Mouse (Mus musculus): Measurements from ENCODE around the gene Tmem218. TPM values are rescaled to one million over a fixed set of nuclear protein-coding genes. Genes with fewer than 3 reads are reported as not detected.

Tmem218 gene
- polyA plus RNA-seq, 1 experiment from 2014 or later, result 12.3 TPM

DNA sequence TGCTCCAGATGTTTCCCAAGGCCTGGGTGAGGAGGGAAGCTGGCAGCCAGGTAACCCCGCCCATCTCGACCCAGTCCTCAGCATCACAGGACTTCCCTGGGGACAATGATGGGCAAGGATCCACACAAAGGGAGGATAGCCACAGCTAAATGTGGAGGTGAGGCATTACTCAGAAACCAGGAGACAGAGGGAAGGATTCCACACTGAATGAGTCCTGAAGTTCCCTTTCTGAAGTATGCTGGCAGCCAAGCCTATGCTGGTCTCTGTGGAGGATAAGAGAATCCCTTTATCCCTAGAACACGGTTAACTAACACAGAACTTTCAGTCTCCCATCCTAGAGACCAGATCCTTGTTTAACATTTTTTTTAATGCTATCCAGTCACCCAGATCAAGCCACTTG lies 20.0 kb upstream of the Tmem218 start:
- Histone ChIP-seq H3K27me3 (no peaks in the 10 kb centered on the region), H3K9ac (no peak overlapping the region), H3K36me3 (no peaks in the 10 kb centered on the region), H3K27ac (no peak overlapping the region), H3K4me2 (no peak overlapping the region), H3K4me3 (no peak overlapping the region), H3K4me1 (no peaks in the 10 kb centered on the region; the same call in 1 of the 2 replicates), H3K9me3 (no peaks in the 10 kb centered on the region)
- no peak for ATAC-seq (ENCODE audit: borderline replicate concordance, extremely low read depth, low FRiP score, low TSS enrichment)
- 87% methylated on average over 3 of the region's 3 CpGs for WGBS

DNA sequence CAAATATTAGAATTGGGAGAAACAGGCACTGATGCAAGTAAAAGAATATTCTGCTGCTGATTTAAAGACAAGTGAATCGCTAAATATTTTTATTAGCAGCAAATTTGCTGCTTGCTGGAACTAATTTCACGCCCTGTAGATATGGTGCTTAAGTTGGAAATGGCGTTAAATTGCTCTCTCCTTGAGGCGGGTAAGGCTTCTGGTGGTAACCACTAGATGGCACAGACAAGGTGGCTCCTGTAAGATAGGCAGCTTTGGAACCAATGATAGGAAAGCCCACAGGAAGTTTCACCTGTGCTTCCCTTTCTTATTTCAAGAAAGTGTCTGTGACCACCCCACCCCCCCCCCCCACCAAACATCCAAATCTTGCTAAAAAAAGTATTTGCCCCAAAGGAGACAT lies 11.0 kb upstream of the Tmem218 start:
- Histone ChIP-seq H3K4me1 (no peaks in the 10 kb centered on the region), H3K4me2 (no peak overlapping the region)
- 80% methylated on average over 4 of the region's 4 CpGs for WGBS

DNA sequence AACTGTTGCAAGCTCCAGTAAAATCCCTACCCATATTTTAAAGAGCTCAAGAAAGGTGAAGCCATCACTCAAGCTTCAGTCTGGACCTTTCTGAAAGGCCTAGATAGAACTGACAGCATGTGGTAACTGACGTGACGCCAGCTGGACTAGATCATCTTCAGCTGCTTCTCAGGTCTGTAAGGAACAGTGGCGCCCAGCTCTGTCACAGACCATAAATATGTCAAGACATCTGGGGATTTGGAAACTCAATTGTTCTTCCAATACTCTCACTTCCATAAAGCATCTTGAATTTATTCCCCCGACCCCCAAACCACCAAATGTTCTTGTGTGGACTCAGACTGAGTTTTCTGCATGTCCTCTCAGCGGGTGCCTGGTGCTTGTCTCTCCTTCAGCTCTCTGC lies 7.6 kb upstream of the Tmem218 start:
- Histone ChIP-seq H3K9ac (no peak overlapping the region), H3K9me3 (no peaks in the 10 kb centered on the region), H3K4me2 (no peak overlapping the region), H3K4me3 (no peak overlapping the region), H3K36me3 (no peaks in the 10 kb centered on the region), H3K4me1 (no peaks in the 10 kb centered on the region), H3K27ac (no peak overlapping the region), H3K27me3 (no peaks in the 10 kb centered on the region)
- ATAC-seq (ENCODE audit: borderline replicate concordance, extremely low read depth, low FRiP score, low TSS enrichment), result peak; percentile 76; the same call in 1 of the 2 replicates
- 47% methylated on average over 5 of the region's 5 CpGs for WGBS

More for the DNA sequence above, 11.0 kb upstream of the Tmem218 start:
- Histone ChIP-seq H3K36me3 (no peaks in the 10 kb centered on the region), H3K9me3 (no peaks in the 10 kb centered on the region), H3K4me3 (no peak overlapping the region), H3K9ac (no peak overlapping the region), H3K27ac (no peak overlapping the region), H3K27me3 (no peaks in the 10 kb centered on the region)
- no peak for ATAC-seq (ENCODE audit: borderline replicate concordance, extremely low read depth, low FRiP score, low TSS enrichment)

DNA sequence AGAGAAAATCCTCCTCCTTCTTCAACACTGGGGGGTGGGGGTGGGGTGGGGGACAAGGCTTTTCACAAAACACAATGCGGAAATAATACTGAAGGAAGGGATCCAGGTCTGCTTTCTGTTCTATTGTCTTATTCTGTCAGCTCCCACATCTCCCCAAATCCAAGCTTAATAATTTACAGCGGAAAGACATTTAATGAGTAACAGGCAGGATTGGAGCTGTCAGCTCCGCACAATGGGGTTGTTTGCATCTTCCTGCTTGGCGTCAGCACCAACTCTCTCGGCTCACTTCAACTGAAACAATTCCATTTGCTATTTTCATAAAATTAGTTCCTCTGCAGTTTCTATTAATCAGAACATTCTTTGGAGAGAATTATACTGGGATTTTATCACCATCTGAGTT lies 4.1 kb upstream of the Tmem218 start:
- 53% methylated on average over 5 of the region's 5 CpGs for WGBS
- Histone ChIP-seq H3K9me3 (no peaks in the 10 kb centered on the region), H3K4me2 (no peak overlapping the region), H3K9ac (no peak overlapping the region), H3K27ac (no peak overlapping the region), H3K4me3 (no peak overlapping the region), H3K4me1 (peaks cover 12% of the 10 kb centered on the region), H3K36me3 (no peaks in the 10 kb centered on the region), H3K27me3 (no peaks in the 10 kb centered on the region)
- no peak for ATAC-seq (ENCODE audit: borderline replicate concordance, extremely low read depth, low FRiP score, low TSS enrichment)

DNA sequence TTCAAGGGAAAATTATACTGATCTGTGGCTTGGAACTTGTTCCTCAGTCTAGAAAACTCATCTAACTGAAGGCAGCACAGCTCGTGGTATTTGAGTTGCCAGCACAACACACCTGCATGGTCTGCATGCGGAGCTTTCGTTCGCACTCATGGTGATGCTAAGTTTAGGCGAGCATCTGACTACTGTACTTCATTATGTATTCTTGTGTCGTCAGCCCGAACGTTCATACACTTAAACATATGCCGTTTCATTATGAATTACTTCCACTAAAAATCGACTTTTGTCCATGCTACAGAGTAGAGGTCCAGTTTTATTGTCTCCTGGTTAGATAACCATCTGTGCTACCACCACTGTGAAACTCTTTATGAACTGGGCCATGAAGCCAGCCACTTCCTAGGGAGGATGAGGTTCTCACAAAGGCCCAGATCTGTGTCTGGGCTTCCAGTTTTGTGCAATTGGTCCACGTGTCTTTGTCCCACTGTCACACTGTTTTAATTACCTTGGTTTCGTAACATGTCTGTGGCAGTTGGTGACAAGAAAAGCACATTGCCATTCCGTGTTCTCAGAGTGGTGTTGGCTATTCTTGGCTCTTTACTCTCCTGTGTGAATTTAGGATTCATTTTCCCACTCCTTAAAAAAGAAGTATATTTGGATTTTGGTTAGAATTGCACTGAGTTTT lies 5.2 kb downstream of the Tmem218 start:
- 81% methylated on average over 13 of the region's 13 CpGs for WGBS
- no peak for ATAC-seq (ENCODE audit: borderline replicate concordance, extremely low read depth, low FRiP score, low TSS enrichment)
- no peak overlapping the region for H3K9ac ChIP-seq

DNA sequence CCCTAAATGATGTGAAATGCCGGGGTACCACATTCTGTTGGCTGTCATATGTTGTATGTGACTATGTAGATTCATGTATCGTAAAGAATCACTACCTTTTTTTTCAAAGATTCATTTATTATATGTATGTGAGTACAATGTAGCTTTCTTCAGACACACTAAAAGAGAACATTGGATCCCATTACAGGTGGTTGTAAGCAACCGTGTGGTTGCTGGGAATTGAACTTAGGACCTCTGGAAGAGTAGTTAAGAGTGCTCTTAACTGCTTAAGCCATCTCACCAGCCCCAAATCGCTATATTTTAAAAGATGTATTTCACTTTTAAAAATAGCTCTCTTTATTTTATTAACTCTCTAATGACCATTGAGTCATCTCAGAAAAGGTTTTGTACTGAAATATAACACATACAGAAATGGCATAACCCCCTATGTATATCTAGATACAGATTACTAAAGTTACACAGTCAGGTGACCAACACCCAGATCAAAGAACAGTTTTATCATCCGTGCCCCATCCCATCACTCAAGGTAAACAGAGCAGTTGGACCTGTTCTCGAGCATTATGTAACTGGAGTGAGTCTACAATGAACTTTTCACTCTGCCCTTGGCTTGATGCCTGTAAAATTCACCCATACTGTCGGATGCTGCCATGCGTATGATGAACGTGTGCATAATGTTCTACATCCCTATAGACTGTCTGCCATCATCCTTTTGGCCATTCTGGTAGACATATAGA lies 6.5 kb downstream of the Tmem218 start:
- no peak overlapping the region for H3K4me2 ChIP-seq
- no peak overlapping the region for H3K27ac ChIP-seq
- no peak overlapping the region for H3K9ac ChIP-seq
- no peaks in the 10 kb centered on the region for H3K27me3 ChIP-seq
- ATAC-seq (ENCODE audit: borderline replicate concordance, extremely low read depth, low FRiP score, low TSS enrichment), result no peak
- H3K4me1 ChIP-seq, result no peaks in the 10 kb centered on the region
- 67% methylated on average over 9 of the region's 9 CpGs for WGBS
- no peak overlapping the region for H3K4me3 ChIP-seq
- H3K9me3 ChIP-seq, result no peaks in the 10 kb centered on the region
- H3K36me3 ChIP-seq, result 0 out of 2 replicates have a peak, but pooled peaks cover 2% of the 10 kb centered on the region

More for the DNA sequence above, 5.2 kb downstream of the Tmem218 start:
- no peak overlapping the region for H3K27ac ChIP-seq
- no peaks in the 10 kb centered on the region for H3K27me3 ChIP-seq
- no peak overlapping the region for H3K4me3 ChIP-seq
- no peaks in the 10 kb centered on the region for H3K36me3 ChIP-seq
- no peaks in the 10 kb centered on the region for H3K9me3 ChIP-seq
- peaks cover 9% of the 10 kb centered on the region for H3K4me1 ChIP-seq
- H3K4me2 ChIP-seq, result no peak overlapping the region

DNA sequence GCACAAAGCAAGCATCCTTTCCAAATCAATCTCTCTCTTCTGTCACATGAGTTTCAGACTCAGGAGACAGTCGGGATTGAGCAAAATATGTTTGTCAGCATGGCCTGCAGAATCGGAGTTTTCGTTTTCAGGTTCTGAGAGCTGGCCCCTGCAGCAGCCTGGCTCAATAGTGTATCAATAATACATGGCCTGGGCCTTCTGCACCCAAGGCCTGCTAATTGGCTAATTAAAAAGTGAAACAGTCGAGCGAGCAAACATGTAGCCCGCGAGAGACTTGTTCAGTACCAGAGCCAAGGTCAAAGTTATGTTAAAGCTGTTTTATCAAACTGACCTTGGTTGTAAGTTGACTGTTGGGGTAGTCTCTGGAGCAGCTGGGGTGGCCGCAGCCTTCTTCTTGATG lies 12.7 kb downstream of the Tmem218 start:
- no peak overlapping the region for H3K4me2 ChIP-seq
- 0 out of 2 replicates have a peak, but pooled peaks cover 2% of the 10 kb centered on the region for H3K36me3 ChIP-seq
- H3K4me3 ChIP-seq, result no peak overlapping the region
- H3K27ac ChIP-seq, result no peak overlapping the region
- no peak overlapping the region for H3K9ac ChIP-seq
- no peaks in the 10 kb centered on the region for H3K27me3 ChIP-seq
- ATAC-seq (ENCODE audit: borderline replicate concordance, extremely low read depth, low FRiP score, low TSS enrichment), result no peak
- no peaks in the 10 kb centered on the region for H3K4me1 ChIP-seq
- no peaks in the 10 kb centered on the region for H3K9me3 ChIP-seq
- 81% methylated on average over 8 of the region's 8 CpGs for WGBS

DNA sequence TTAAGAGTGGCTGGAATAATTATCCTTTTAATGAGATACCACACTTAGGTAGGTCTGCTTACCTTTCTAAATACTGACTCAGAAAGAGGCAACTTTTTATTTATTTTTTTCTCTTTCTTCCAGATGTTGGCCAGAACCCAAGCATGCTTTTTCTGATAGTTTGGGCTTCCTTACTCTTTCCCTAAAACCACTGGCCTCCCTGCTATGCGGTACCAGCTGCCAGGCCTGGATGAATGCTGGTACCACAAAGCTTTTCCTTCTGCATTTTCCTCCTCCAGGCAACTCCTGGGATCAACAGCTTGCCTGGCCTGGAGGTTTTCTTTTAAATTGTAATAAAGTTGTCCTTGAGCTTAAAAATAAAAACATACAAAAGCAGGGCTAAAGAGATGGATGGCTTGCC lies 17.6 kb downstream of the Tmem218 start:
- Histone ChIP-seq H3K4me2 (no peak overlapping the region), H3K9me3 (no peaks in the 10 kb centered on the region), H3K27ac (no peak overlapping the region), H3K4me1 (no peaks in the 10 kb centered on the region), H3K4me3 (no peak overlapping the region), H3K36me3 (no peaks in the 10 kb centered on the region), H3K27me3 (no peaks in the 10 kb centered on the region), H3K9ac (no peak overlapping the region)
- 87% methylated on average over 1 of the region's 1 CpGs for WGBS
- no peak for ATAC-seq (ENCODE audit: borderline replicate concordance, extremely low read depth, low FRiP score, low TSS enrichment)

DNA sequence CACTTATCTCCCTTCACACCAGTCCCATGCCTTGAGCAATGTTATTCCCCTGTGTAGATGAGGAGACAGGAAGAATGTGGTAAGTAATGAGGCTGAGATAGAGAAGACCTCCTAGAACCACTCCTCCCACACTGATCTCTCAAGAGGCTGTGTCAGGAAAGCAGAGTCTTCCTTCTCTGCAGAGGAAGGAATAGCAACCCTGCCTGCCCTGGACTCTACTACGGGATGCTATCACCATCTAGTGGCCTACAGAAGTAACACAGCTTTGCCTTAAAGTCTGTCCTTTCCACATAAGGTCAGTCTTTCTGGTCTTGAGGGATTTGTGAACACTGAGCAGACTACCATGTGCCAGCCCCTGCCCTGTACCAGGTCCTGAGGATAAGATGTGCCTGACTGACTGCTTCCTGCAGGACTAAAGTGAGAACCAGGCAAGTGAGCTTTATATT lies 21.9 kb downstream of the Tmem218 start:
- H3K4me1 ChIP-seq, result no peaks in the 10 kb centered on the region
- ATAC-seq (ENCODE audit: borderline replicate concordance, extremely low read depth, low FRiP score, low TSS enrichment), result peak; percentile 62; the same call in 1 of the 2 replicates
- WGBS, result 3% methylated on average over 1 of the region's 1 CpGs
- no peak overlapping the region for H3K9ac ChIP-seq
- no peaks in the 10 kb centered on the region for H3K9me3 ChIP-seq
- H3K27ac ChIP-seq, result no peak overlapping the region
- H3K36me3 ChIP-seq, result no peaks in the 10 kb centered on the region
- H3K4me3 ChIP-seq, result no peak overlapping the region
- H3K4me2 ChIP-seq, result no peak overlapping the region
- no peaks in the 10 kb centered on the region for H3K27me3 ChIP-seq

DNA sequence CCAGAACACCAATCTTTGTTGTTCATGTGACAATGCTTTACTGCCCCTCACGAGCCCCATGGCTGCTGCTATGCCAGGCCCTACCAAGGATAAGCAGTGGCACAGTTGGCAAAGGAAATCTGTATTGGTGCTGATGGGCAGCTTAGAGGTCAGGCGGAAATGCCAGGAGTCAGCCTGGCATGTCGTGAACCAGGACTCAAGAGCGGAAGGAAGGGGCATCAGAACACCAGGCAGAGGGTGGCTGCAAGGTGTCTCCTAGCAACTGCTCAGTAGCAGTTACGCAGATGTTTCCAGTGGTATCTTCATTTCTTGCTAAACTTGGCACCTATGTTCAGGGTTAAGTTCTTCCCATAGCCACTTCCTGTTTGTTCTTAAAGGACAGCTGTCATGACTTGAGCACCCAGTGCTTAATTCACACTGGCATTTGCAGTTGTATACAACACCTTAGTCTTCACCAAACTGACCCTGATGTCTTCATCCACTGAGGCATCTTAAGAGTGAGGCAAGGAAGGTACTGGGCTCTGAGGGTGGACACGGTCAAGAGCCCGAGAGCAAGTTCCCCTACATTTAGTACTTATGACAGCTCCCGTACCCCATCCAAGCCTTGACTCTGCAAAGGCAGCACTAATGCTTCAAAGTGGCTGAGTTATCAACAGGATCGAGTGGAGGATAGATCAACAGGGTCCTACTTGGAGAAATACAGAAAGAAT lies 22.6 kb downstream of the Tmem218 start:
- no peak for ATAC-seq (ENCODE audit: borderline replicate concordance, extremely low read depth, low FRiP score, low TSS enrichment)
- H3K9me3 ChIP-seq, result no peaks in the 10 kb centered on the region
- 90% methylated on average over 9 of the region's 9 CpGs for WGBS
- no peaks in the 10 kb centered on the region for H3K27me3 ChIP-seq
- H3K4me2 ChIP-seq, result no peak overlapping the region
- H3K36me3 ChIP-seq, result no peaks in the 10 kb centered on the region
- no peak overlapping the region for H3K4me3 ChIP-seq
- H3K27ac ChIP-seq, result no peak overlapping the region
- no peak overlapping the region; the same call in 1 of the 2 replicates for H3K9ac ChIP-seq
- no peaks in the 10 kb centered on the region for H3K4me1 ChIP-seq

DNA sequence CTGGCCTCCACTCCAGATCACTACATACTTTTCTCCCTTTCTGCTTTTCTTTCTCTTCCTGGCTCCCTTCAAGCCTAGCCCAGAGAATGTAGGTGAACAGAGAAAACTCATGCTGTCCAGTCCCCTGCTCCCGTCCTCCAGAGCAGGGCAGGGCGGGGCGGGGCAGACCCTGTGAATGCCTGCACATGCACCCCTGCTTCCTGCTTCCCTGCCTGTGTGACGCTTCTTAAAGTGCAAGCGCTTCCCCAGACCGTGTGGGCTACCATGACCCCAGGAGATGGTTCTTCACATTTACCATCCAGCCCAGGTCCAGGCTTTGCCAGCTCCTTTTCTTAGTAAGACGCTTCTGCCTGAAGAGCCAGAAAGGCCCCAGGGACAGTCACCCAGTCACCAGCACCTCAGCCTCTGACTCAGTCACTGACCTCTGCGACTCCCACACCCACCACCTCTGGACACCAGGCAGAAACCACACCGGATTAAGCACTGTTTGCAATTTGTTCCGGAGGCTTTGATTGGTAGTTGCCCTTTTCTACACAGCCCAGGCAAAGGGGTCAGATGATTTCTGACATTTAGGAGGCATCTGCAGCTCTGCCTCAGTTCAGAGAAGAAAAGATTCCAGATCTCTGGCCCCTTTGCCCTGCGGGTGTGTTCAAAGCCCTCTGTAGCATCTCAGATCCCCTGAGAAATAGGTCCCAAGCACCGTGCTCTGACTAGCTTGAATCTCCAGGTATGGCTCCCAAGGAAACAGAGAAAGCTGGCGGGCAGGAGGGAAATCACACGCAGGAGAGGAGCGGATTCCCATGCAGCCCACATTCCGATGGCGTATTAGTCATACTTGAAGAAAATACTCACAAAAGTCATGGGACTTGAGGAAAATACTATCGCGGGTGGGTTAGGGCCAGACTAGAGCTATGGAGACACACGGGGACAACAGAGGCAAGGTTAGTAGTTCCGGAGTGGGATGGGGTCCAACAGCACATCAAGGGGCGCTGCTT lies 24.5 kb downstream of the Tmem218 start:
- no peaks in the 10 kb centered on the region for H3K4me1 ChIP-seq
- H3K27ac ChIP-seq, result no peak overlapping the region
- no peaks in the 10 kb centered on the region for H3K36me3 ChIP-seq
- no peak overlapping the region for H3K9ac ChIP-seq
- WGBS, result 67% methylated on average over 22 of the region's 22 CpGs
- no peak overlapping the region for H3K4me3 ChIP-seq
- ATAC-seq (ENCODE audit: borderline replicate concordance, extremely low read depth, low FRiP score, low TSS enrichment), result no peak
- no peak overlapping the region for H3K4me2 ChIP-seq
- no peaks in the 10 kb centered on the region for H3K9me3 ChIP-seq
- no peaks in the 10 kb centered on the region for H3K27me3 ChIP-seq

Data from lung, embryonic 15.5 days (tissue).